Mouse (Mus musculus) CD4-positive, CD25-positive, alpha-beta regulatory T cell, adult 2 months (primary cell): ENCODE data around the gene Ica1.

Experiments
- DNase-seq: peaks from one replicate; pipeline ENCODE4 v3.0.0-alpha.2; 2012; ENCODE audit warnings: low read depth, low spot score

The Ica1 gene

DNA sequence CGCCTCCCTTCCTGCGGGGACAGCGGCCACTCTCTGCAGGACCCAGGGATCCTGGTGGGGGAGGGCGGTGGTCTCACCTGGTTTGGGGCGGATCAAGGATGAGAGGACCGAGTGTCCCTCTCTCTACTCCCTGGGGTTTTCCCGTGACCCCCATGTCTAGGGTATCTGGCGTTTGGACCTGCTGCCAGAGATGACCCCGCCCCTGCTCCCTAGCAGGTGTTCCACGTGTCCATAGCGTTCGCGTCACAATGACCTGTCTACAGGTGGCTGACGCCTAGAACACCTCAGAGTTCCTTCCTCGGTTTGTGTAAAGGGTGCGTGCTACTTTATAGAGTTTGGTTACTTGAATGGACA is at the start of gene Ica1:
Ica1 (minus strand) TSS at position 193 of the 354 bp plus-strand sequence.
- peak; percentile 4 for DNase-seq

GRCm38 (mm10) chr6:8819866-8820265 is 41.6 kb upstream of the Ica1 start:
- DNase-seq, result no peak

DNA sequence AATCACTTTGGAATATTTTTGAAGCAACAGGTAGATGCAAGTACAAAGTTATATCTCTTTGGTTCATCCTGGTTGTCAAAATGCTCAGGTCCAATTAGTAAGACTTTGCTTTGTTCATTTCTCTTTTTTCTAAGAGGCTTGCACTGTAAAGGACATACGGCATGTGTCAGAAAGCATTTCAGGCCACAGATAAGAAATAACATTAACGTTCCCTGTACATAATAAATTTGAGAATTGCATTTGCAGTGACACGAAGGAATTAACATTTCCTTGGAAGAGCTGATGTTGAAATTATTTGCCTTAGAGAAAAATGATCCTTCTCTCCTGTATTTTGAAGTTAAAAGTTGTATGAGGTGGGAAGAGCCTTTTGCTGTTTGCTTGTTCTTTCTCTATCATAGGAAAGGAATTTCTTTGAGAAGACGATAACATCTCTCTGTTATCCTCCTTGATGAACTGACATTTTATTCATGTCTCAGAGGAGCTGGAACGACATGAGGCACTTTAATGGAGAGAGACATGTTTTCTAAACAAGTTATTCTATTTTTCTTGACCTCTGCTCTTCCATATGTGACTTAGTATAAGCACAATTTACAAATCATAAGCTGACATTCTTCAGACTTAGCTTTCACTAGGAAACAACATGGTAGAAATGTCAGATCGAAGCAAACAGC is 36.2 kb upstream of the Ica1 start:
- no peak for DNase-seq

GRCm38 (mm10) chr6:8802561-8803150 is 24.4 kb upstream of the Ica1 start:
- DNase-seq, result no peak

DNA sequence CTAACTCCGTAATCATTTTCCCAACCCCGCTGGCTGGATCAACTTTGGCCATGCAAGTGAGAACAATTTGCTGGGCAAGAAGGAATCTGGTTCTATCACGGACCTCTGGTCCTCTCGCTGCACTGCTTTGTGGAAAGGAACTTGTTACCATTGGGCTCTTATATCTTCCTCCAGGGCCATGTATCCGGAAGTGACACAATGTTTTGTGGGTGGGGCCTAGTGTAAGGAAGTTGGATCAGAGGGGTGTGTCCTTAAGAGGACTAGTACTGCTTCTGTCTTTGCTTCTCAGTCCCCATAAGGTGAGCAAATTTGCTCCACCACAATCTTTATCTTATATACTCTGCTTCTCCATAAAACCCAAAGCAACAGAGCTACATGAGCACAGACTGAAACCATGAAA is 14.1 kb upstream of the Ica1 start:
- no peak for DNase-seq

DNA sequence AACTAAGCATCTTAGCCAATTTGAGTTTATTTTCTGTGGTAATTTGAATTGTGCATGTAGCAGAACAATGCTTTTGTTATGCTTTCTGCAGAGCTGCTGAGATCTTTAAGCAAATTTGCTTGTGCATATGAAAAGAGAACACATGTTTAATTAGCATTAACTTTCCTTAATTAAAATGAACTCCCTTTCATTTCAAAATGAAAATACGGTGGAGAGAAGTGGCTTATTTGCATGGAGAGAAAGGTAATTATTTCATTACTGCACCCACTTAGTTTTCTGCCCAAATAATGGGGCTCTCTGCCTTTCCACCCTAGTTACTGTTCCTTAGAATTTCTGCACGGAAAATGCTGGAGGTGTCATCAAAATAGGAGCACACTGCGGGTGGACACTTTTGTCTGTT is 13.5 kb upstream of the Ica1 start:
- no peak for DNase-seq

DNA sequence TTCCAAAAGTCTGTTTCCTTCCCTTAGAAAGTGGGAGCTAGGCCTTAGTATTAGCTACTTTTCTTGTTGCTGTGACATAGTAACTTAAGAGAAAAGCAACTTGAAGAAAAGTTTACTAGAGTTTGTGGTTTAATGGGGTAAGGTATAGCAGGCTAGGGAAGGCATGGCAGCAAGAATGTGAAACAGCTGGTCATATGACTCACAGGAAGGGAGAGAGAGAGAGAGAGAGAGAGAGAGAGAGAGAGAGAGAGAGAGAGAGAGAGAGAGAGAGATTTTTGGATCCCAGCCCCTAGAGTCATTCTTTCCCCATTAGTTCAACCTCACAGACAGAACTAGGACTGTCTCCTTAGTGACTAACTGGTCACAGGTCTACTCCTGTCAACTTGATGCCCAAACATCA is 2.3 kb upstream of the Ica1 start:
- no peak for DNase-seq

GRCm38 (mm10) chr6:8777411-8778295 is 635 bp downstream of the Ica1 start:
- DNase-seq, result peak; percentile 32

DNA sequence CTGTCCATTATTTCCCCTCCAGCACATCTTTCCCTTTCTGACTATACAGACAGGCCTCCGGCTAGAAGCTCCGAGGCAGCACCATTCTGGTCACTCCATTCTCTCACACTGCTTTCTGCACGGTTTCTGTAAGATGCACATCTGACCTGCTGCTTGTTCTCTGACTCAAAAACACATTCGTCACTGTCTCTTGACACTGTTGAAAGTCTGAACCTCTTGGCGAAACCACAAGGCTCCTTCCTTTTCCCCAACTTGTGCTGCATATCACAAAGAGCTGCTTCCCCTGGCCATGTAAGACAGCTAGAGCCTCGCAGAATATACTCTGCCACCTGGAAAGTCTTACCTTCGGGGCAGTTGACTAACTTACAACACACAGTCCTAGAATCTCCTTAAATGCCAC is 6.7 kb downstream of the Ica1 start:
- DNase-seq, result no peak

- no peak for DNase-seq
These were observed 7.9 kb downstream of the Ica1 start for GRCm38 (mm10) chr6:8770341-8770740.

GRCm38 (mm10) chr6:8769803-8770202 is 8.5 kb downstream of the Ica1 start:
- DNase-seq, result no peak

- no peak for DNase-seq
These were observed 11.6 kb downstream of the Ica1 start for GRCm38 (mm10) chr6:8766652-8767051.

DNA sequence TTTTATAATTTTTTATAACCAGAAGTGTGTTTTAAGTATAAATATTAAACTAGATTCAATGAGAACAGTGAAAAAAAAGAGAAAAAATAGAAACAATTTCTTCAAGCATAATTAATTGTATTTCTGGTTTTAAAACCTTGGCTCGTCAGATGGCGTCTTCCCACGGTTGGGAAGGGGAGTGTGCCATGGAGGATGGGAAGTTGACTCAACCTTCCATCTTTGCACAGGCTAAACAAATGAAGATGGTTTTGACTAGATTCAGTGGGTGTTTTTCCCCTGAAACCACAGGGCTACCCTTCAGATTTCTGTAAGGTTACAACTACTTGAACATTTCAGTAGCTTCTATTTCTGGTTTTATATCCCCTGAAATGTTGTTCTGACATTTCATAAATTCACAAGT is 12.5 kb downstream of the Ica1 start:
- DNase-seq, result no peak

GRCm38 (mm10) chr6:8765064-8765463 is 13.2 kb downstream of the Ica1 start:
- DNase-seq, result no peak

- no peak for DNase-seq
These were observed 17.5 kb downstream of the Ica1 start for GRCm38 (mm10) chr6:8760708-8761294.

- DNase-seq, result no peak
These were observed 18.4 kb downstream of the Ica1 start for GRCm38 (mm10) chr6:8759901-8760300.

DNA sequence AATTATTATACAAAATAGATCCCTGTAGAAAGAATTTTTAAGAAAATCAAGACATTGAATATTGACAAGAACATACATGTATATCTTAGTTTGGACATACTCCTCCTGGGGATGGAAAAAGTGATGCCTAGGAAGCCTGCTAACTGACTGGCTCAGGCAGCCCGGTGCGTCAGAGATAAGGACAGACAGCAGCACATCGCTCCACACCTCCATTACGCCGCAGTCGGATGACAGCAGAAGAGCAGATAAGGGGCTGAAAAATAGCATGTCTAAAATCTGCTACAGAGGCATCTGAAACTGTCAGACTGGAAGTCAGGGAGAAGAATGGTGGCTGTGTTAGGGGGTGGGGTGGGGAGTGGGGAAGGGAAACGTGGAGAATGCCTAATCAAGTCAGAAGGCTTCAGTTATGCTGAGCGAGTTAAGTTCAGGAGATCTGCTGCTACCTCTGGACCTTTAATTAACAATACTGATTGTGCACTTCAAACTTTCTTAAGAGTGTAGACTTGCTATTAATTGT is 22.5 kb downstream of the Ica1 start:
- DNase-seq, result no peak

- no peak for DNase-seq
These were observed 23.8 kb downstream of the Ica1 start for GRCm38 (mm10) chr6:8754486-8754885.

- no peak for DNase-seq
These were observed 24.6 kb downstream of the Ica1 start for GRCm38 (mm10) chr6:8753723-8754036.

DNA sequence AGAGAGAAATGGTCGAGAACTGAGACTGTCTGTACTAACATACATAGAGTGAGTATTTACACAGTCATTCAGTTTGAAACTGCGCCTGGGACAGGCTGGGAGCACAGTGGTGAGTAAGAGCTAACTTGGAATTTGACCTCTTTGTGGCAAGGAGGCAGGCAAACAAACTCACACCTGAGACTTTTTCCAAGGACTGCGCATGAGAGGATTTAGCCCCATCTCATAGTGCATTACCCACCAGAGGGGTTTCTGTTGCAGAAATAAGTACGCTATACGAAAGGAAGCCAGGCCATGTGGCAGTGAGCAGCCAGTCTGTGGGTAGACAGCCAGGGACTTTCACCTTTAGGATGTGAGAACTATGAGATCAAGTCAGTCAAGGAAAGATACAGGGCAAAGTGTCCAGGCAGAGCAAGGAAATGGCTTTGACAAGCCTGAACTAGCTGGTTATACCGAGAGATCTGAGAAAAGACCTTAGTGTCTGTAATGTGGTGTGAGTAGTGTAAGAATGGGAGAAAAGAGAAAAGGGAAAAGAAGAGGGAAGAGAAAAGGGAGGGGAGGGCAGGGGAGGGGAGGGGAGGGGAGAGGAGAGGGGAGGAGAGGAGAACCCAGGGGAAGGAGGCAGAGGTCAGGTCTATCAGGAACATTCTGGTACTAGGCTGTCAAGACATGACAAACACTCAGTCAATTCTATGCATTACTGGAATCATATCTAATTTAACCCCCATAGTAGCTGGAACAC is 25.1 kb downstream of the Ica1 start:
- no peak for DNase-seq

- DNase-seq, result no peak
These were observed 33.4 kb downstream of the Ica1 start for GRCm38 (mm10) chr6:8744886-8745285.
